Mouse (Mus musculus) lung, postnatal 4 days (tissue): ENCODE measurements around the gene Cdh18.

Experiments
- DNase-seq, 2 experiments: peaks; one replicate each; pipeline ENCODE4 v3.0.0; 2021

The Cdh18 gene

DNA sequence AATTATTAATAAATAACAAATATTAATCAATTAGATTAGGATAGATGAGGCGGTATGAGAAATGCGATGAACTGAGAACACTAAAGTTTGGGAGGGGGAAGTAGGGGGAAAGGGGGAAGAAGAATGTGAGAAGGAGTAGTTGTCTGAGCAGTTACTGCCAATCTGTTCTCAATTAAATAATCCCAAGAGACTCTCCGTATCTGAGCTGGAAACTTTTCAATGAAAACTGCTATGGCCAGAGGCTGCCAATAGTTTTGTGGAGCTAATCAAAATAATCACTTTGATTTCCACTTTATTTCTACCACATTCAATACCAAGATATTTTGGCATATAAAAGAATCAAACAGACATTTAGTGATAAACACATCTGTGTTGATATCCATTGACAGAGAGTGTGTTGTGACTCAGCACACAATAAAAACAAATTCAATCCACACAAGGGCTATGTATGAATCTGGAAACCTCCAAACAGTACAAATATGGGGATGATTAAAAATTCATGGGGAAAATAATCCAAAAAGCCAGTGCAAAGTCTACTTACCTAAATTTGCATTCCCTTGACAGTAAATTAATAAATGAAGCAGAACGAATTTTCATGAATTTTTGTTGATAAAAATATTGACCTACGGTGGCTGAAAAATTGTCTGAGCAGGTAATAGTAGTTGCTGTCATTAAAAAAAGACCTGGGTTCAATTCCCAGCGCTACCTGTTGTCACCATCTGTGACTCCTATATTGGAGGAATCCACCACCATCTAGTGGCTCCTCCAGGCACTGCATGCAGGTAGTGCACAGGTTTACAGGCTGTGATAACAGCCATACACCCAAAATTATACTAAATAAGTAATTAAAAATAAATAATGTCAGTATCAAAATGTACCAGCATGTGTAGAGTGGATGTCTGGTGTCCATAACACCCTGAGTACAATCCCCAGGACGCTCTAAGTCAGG is 922.0 kb downstream of the Cdh18 start:
- no peak for DNase-seq

DNA sequence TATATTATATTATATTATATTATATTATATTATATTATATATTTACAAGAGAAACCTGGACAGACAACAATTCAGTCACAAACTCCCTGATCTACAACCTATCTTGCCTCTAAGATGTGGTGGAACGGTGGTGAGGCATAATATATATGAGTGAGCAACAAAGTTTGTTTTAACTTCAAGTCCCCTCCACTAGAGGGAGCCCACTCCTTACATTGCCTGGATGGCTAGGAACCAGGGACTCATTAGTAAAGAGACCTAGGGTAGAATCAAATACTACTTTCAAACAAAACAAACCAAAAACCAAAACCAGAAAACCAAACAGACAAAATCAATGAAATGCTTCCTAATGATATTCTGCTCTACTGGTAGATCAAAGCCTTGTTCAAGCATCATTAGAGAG is 937.5 kb downstream of the Cdh18 start:
- no peak for DNase-seq

DNA sequence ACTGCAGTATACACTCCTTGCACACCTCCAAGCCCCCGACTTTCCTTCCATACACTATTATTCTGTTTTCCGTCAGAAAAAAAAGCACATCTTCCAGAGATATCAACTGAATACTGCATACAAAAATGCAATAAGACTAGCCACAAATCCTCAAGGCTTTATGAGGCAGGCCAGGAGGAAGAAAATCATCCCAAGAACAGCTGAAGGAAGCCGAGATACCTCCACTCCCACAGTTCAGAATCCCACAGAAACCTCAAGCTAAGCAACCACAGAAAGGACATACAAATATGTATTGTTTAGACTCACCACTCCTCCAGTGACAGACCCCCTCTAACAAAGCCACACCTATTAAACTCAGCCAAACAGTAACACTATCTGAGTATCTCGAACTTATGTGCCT is 957.7 kb downstream of the Cdh18 start:
- no peak for DNase-seq

DNA sequence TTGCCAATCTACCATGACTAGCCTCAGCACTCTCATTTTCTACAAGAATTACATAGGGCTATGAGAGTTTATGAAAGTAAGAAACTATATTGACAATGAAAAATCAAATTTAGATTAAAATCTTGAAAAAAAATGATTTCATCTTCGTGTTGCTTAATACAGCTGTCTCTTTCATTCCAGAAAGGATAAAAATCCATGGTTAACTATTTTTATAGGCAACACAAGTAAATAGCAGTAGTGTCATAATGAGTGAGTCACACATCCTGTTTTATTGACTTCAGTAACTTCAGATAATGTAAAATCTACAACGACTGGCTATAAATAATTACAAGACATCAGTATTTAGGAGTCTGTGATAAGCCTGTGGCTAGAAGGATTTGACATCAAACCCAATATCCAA is 960.9 kb downstream of the Cdh18 start:
- no peak for DNase-seq

DNA sequence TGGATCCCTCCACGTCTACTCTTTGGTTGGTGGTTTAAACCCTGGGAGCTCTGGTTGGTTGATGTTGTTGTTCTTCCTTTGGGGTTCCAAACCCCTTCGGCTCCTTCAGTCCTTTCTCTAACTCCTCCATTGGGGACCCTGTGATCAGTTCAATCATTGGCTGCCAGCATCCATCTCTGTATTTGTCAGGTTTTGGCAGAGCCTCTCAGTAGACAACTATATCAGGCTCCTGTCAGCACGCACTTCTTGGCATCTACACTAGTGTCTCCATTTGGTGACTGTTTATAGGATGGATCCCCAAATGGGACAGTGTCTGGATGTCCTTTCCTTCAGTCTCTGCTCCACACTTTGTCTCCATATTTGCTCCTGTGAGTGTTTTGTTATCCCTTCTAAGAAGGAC is 967.0 kb downstream of the Cdh18 start:
- DNase-seq, result no peak

DNA sequence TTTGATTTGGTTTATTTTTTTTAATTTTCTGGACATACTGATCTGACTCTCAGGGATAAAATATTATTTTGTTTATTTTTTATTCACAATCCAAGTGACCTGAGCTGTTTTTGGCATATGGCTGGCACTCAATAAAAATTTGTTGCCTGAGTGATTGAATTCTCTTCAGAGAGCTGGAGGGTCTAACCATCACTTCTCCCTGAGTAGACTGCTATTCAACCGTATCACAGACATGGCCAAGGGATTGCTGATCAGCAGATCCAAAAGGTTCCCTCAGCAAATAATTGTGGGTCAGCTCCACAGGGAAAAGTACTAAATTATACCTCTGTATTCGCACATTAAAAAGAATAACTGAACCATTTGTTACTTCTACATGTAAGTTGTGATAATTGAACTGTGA is 969.3 kb downstream of the Cdh18 start:
- DNase-seq, result no peak
